Mouse (Mus musculus): ENCODE results near the gene Rps6kl1. TPM values are rescaled to one million over a fixed set of nuclear protein-coding genes. Genes with fewer than 3 reads are reported as not detected.
A peak's percentile ranks its signal among the peaks of the same experiment; 100 is the strongest.

The Rps6kl1 gene
- polyA plus RNA-seq, 1 experiment = 0.39 TPM

- Histone ChIP-seq H3ac (ENCODE audit: control insufficient read depth, insufficient read length, low read depth) (no peak overlapping the region), H3K79me3 (ENCODE audit: low read depth) (peaks cover 61% of the 10 kb centered on the region), H3K27me3 (ENCODE audit: control insufficient read depth, insufficient read depth, insufficient read length) (no peaks in the 10 kb centered on the region), H3K79me2 (ENCODE audit: control insufficient read depth, insufficient read depth) (peaks cover 75% of the 10 kb centered on the region), H3K4me3 (ENCODE audit: insufficient read depth, poor library complexity, severe bottlenecking) (no peak overlapping the region), H3K36me3 (ENCODE audit: control insufficient read depth, insufficient read depth) (peaks cover 52% of the 10 kb centered on the region)
- TF ChIP-seq CEBPB (IDR thresholded peaks at IDR 0.05; ENCODE audit: low read depth) (no peak), CTCF (IDR thresholded peaks at IDR 0.05; ENCODE audit: control insufficient read depth, insufficient read depth, insufficient read length) (no peak), USF1 (IDR thresholded peaks at IDR 0.05; ENCODE audit: low read depth) (no peak), MYOD1 (IDR thresholded peaks at IDR 0.05; ENCODE audit: control insufficient read depth, insufficient read length, low read depth) (no peak), MYOG (IDR thresholded peaks at IDR 0.05; ENCODE audit: control insufficient read depth, extremely low read depth, insufficient read length) (no peak), FOSL1 (IDR thresholded peaks at IDR 0.05; ENCODE audit: insufficient read depth, low read length, poor library complexity, severe bottlenecking) (no peak), MAX (IDR thresholded peaks at IDR 0.05) (no peak)
Observed at GRCm38 (mm10) chr12:85112550-85113251, 38.4 kb downstream of the Rps6kl1 start.

- Histone ChIP-seq H3K79me2 (ENCODE audit: control insufficient read depth, insufficient read depth) (peaks cover 57% of the 10 kb centered on the region), H3K27me3 (ENCODE audit: control insufficient read depth, insufficient read depth, insufficient read length) (no peaks in the 10 kb centered on the region), H3ac (ENCODE audit: control insufficient read depth, insufficient read length, low read depth) (peak within 1 kb of the TSS; percentile 93), H3K4me3 (ENCODE audit: insufficient read depth, poor library complexity, severe bottlenecking) (peak within 1 kb of the TSS; percentile 93), H3K36me3 (ENCODE audit: control insufficient read depth, insufficient read depth) (peaks cover 34% of the 10 kb centered on the region), H3K79me3 (ENCODE audit: low read depth) (peaks cover 47% of the 10 kb centered on the region)
- TF ChIP-seq FOSL1 (IDR thresholded peaks at IDR 0.05; ENCODE audit: insufficient read depth, low read length, poor library complexity, severe bottlenecking) (no peak), MAX (IDR thresholded peaks at IDR 0.05) (peak; percentile 67), USF1 (IDR thresholded peaks at IDR 0.05; ENCODE audit: low read depth) (no peak), CTCF (IDR thresholded peaks at IDR 0.05; ENCODE audit: control insufficient read depth, insufficient read depth, insufficient read length) (no peak)
Observed at GRCm38 (mm10) chr12:85110698-85111592, 40.1 kb downstream of the Rps6kl1 start, which contains the start of the genes Prox2 and Dlst. Gene Prox2 (minus strand): TSS chr12:85110759. Gene Dlst (plus strand): TSS chr12:85110833.

- peaks cover 26% of the 10 kb centered on the region for H3K36me3 ChIP-seq (ENCODE audit: control insufficient read depth, insufficient read depth)
- H3K79me2 ChIP-seq (ENCODE audit: control insufficient read depth, insufficient read depth) = peaks cover 49% of the 10 kb centered on the region
- H3K79me3 ChIP-seq (ENCODE audit: low read depth) = peaks cover 39% of the 10 kb centered on the region
- peak overlapping the region; percentile 93 for H3K4me3 ChIP-seq (ENCODE audit: insufficient read depth, poor library complexity, severe bottlenecking)
- H3K27me3 ChIP-seq (ENCODE audit: control insufficient read depth, insufficient read depth, insufficient read length) = no peaks in the 10 kb centered on the region
- TF ChIP-seq MYOD1 (IDR thresholded peaks at IDR 0.05; ENCODE audit: control insufficient read depth, insufficient read length, low read depth) (no peak), FOSL1 (IDR thresholded peaks at IDR 0.05; ENCODE audit: insufficient read depth, low read length, poor library complexity, severe bottlenecking) (no peak), CTCF (IDR thresholded peaks at IDR 0.05; ENCODE audit: control insufficient read depth, insufficient read depth, insufficient read length) (no peak), USF1 (IDR thresholded peaks at IDR 0.05; ENCODE audit: low read depth) (no peak), MAX (IDR thresholded peaks at IDR 0.05) (no peak), MYOG (IDR thresholded peaks at IDR 0.05; ENCODE audit: control insufficient read depth, extremely low read depth, insufficient read length) (no peak), CEBPB (IDR thresholded peaks at IDR 0.05; ENCODE audit: low read depth) (no peak)
- H3ac ChIP-seq (ENCODE audit: control insufficient read depth, insufficient read length, low read depth) = peak overlapping the region; percentile 93
Observed at GRCm38 (mm10) chr12:85110011-85110697, 40.9 kb downstream of the Rps6kl1 start.

- no peaks in the 10 kb centered on the region for H3K27me3 ChIP-seq (ENCODE audit: control insufficient read depth, insufficient read depth, insufficient read length)
- TF ChIP-seq CEBPB (IDR thresholded peaks at IDR 0.05; ENCODE audit: low read depth) (no peak), MYOG (IDR thresholded peaks at IDR 0.05; ENCODE audit: control insufficient read depth, extremely low read depth, insufficient read length) (no peak), CTCF (IDR thresholded peaks at IDR 0.05; ENCODE audit: control insufficient read depth, insufficient read depth, insufficient read length) (no peak), USF1 (IDR thresholded peaks at IDR 0.05; ENCODE audit: low read depth) (no peak), MAX (IDR thresholded peaks at IDR 0.05) (no peak), MYOD1 (IDR thresholded peaks at IDR 0.05; ENCODE audit: control insufficient read depth, insufficient read length, low read depth) (no peak), FOSL1 (IDR thresholded peaks at IDR 0.05; ENCODE audit: insufficient read depth, low read length, poor library complexity, severe bottlenecking) (no peak)
- peaks cover 31% of the 10 kb centered on the region for H3K79me3 ChIP-seq (ENCODE audit: low read depth)
- H3ac ChIP-seq (ENCODE audit: control insufficient read depth, insufficient read length, low read depth) = no peak overlapping the region
- H3K36me3 ChIP-seq (ENCODE audit: control insufficient read depth, insufficient read depth) = peaks cover 19% of the 10 kb centered on the region
- peaks cover 42% of the 10 kb centered on the region for H3K79me2 ChIP-seq (ENCODE audit: control insufficient read depth, insufficient read depth)
- no peak overlapping the region for H3K4me3 ChIP-seq (ENCODE audit: insufficient read depth, poor library complexity, severe bottlenecking)
Observed at GRCm38 (mm10) chr12:85109426-85109825, 41.6 kb downstream of the Rps6kl1 start.

- TF ChIP-seq MAX (IDR thresholded peaks at IDR 0.05) (no peak), MYOG (IDR thresholded peaks at IDR 0.05; ENCODE audit: control insufficient read depth, extremely low read depth, insufficient read length) (no peak), CTCF (IDR thresholded peaks at IDR 0.05; ENCODE audit: control insufficient read depth, insufficient read depth, insufficient read length) (no peak), FOSL1 (IDR thresholded peaks at IDR 0.05; ENCODE audit: insufficient read depth, low read length, poor library complexity, severe bottlenecking) (no peak), CEBPB (IDR thresholded peaks at IDR 0.05; ENCODE audit: low read depth) (no peak)
Observed at GRCm38 (mm10) chr12:85108643-85109042, 42.4 kb downstream of the Rps6kl1 start.

More at GRCm38 (mm10) chr12:85108643-85109042, 42.4 kb downstream of the Rps6kl1 start:
- Histone ChIP-seq H3K36me3 (ENCODE audit: control insufficient read depth, insufficient read depth) (peaks cover 14% of the 10 kb centered on the region), H3K79me3 (ENCODE audit: low read depth) (peaks cover 26% of the 10 kb centered on the region), H3K27me3 (ENCODE audit: control insufficient read depth, insufficient read depth, insufficient read length) (no peaks in the 10 kb centered on the region), H3K4me3 (ENCODE audit: insufficient read depth, poor library complexity, severe bottlenecking) (no peak overlapping the region), H3K79me2 (ENCODE audit: control insufficient read depth, insufficient read depth) (peaks cover 34% of the 10 kb centered on the region), H3ac (ENCODE audit: control insufficient read depth, insufficient read length, low read depth) (no peak overlapping the region)

Data from C2C12 (cell line).